Mouse (Mus musculus) forelimb bud, embryonic 11.5 days (tissue): ENCODE results near the gene Wnk2.

Source experiments
- DNase-seq: peaks from one replicate; pipeline ENCODE4 v3.0.0-alpha.2; 2012; ENCODE audit warnings: low read depth, low spot score

Gene Wnk2

GRCm38 (mm10) chr13:49044145-49044561 lies 103.7 kb downstream of the Wnk2 start:
- DNase-seq: no peak

GRCm38 (mm10) chr13:49042371-49042770 lies 105.4 kb downstream of the Wnk2 start:
- DNase-seq: no peak

- DNase-seq: no peak
These were observed 110.8 kb downstream of the Wnk2 start for GRCm38 (mm10) chr13:49036928-49037574.

GRCm38 (mm10) chr13:49036436-49036835 lies 111.4 kb downstream of the Wnk2 start:
- DNase-seq: no peak

GRCm38 (mm10) chr13:49031029-49031428 lies 116.8 kb downstream of the Wnk2 start:
- DNase-seq: no peak

- no peak for DNase-seq
These were observed 118.9 kb downstream of the Wnk2 start for GRCm38 (mm10) chr13:49028757-49029539.

- DNase-seq: no peak
These were observed 120.8 kb downstream of the Wnk2 start for GRCm38 (mm10) chr13:49027057-49027456.

GRCm38 (mm10) chr13:49025521-49025920 lies 122.3 kb downstream of the Wnk2 start:
- no peak for DNase-seq

- DNase-seq: no peak
These were observed 123.1 kb downstream of the Wnk2 start for GRCm38 (mm10) chr13:49024763-49025162.

GRCm38 (mm10) chr13:49021693-49022092 lies 126.1 kb downstream of the Wnk2 start:
- DNase-seq: peak; percentile 21

- DNase-seq: peak; percentile 11
These were observed 127.7 kb downstream of the Wnk2 start for GRCm38 (mm10) chr13:49020152-49020551.

GRCm38 (mm10) chr13:49017375-49017774 lies 130.4 kb downstream of the Wnk2 start:
- no peak for DNase-seq

GRCm38 (mm10) chr13:49016311-49016761 lies 131.5 kb downstream of the Wnk2 start:
- DNase-seq: peak; percentile 58

- peak; percentile 40 for DNase-seq
These were observed 132.2 kb downstream of the Wnk2 start for GRCm38 (mm10) chr13:49015366-49016306.

GRCm38 (mm10) chr13:49013206-49013794 lies 134.5 kb downstream of the Wnk2 start:
- DNase-seq: no peak

- no peak for DNase-seq
These were observed 146.1 kb downstream of the Wnk2 start for GRCm38 (mm10) chr13:49001691-49002090.

- peak; percentile 84 for DNase-seq
These were observed 149.2 kb downstream of the Wnk2 start for GRCm38 (mm10) chr13:48998591-48998990.

- DNase-seq: no peak
These were observed 151.1 kb downstream of the Wnk2 start for GRCm38 (mm10) chr13:48996731-48997130.

- DNase-seq: peak; percentile 12
These were observed 152.9 kb downstream of the Wnk2 start for GRCm38 (mm10) chr13:48994903-48995302.

- no peak for DNase-seq
These were observed 154.9 kb downstream of the Wnk2 start for GRCm38 (mm10) chr13:48992914-48993313.

GRCm38 (mm10) chr13:48990138-48990537 lies 157.7 kb downstream of the Wnk2 start:
- DNase-seq: no peak
